Mouse (Mus musculus) MEL (cell line): ENCODE measurements around the gene Bcl2a1d.
"Not testable (repeated sequence)": the region's sequence is repeated elsewhere in the genome, so short reads cannot be mapped to it uniquely, and the experiment has no call there.

ENCODE experiments used
- HCFC1 ChIP-seq: IDR thresholded peaks from 2 replicates; pipeline ENCODE4 v1.6.1; 2012; ENCODE audit warnings: low read depth, mild to moderate bottlenecking, inconsistent platforms, low read length, improper control_type of control experiment, moderate library complexity
- MXI1 ChIP-seq: IDR thresholded peaks from 2 replicates; pipeline ENCODE4 v1.6.1; 2011; ENCODE audit warnings: mild to moderate bottlenecking, low read depth, low read length, improper control_type of control experiment
- NRF1 ChIP-seq: IDR thresholded peaks from 2 replicates; pipeline ENCODE4 v1.6.1; 2014; ENCODE audit warnings: low read depth, mild to moderate bottlenecking, inconsistent platforms, low read length, improper control_type of control experiment, moderate library complexity; ENCODE audit not compliant: poor library complexity, insufficient read depth, severe bottlenecking
- POLR2A ChIP-seq, 2 experiments: IDR thresholded peaks; 2 replicates each; pipeline ENCODE4 v1.6.1; 2011 to 2012; ENCODE audit warnings: low read length in 2 of 2, mild to moderate bottlenecking in 2 of 2, control low read depth in 1 of 2, improper control_type of control experiment in 1 of 2, low read depth in 1 of 2, moderate library complexity in 1 of 2; ENCODE audit not compliant: control insufficient read depth in 1 of 2, insufficient read depth in 1 of 2, poor library complexity in 1 of 2
- SIN3A ChIP-seq: IDR thresholded peaks from 2 replicates; pipeline ENCODE4 v1.6.1; 2012; ENCODE audit warnings: low read length, improper control_type of control experiment, inconsistent platforms
- ZKSCAN1 ChIP-seq: IDR thresholded peaks from 2 replicates; pipeline ENCODE4 v1.6.1; 2012; ENCODE audit warnings: low read depth, mild to moderate bottlenecking, inconsistent platforms, low read length, improper control_type of control experiment, moderate library complexity

- TF ChIP-seq HCFC1; SIN3A; POLR2A (IDR thresholded peaks at IDR 0.05; ENCODE audit: control insufficient read depth in 1 of 2, insufficient read depth in 1 of 2, low read depth in 1 of 2, low read length in 2 of 2, poor library complexity in 1 of 2); ZKSCAN1; NRF1; MXI1: not testable (repeated sequence)
Measured at GRCm38 (mm10) chr9:88718140-88718539, 13.6 kb downstream of the Bcl2a1d start.
